Mouse (Mus musculus) left cerebral cortex, adult 9 months (tissue): ENCODE results near the gene Gm21970.

Experiments
- DNase-seq, 2 experiments: peaks; one replicate each; pipeline ENCODE4 v3.0.0; 2022; ENCODE audit warnings: low spot score in 2 of 2

The Gm21970 gene

GRCm38 (mm10) chr16:91391421-91391820 lies at the start of gene Gm21970:
Gene Gm21970 (plus strand): TSS chr16:91391721.
- no peak for DNase-seq

GRCm38 (mm10) chr16:91346491-91346890 lies 45.0 kb upstream of the Gm21970 start:
- DNase-seq = no peak

- no peak for DNase-seq
These were observed 43.8 kb upstream of the Gm21970 start for GRCm38 (mm10) chr16:91347491-91348263.

GRCm38 (mm10) chr16:91348264-91348565 lies 43.3 kb upstream of the Gm21970 start:
- no peak for DNase-seq

- DNase-seq = no peak
These were observed 42.8 kb upstream of the Gm21970 start for GRCm38 (mm10) chr16:91348588-91349330.

GRCm38 (mm10) chr16:91352084-91352562 lies 39.4 kb upstream of the Gm21970 start:
- peak; percentile 59 to 87 for DNase-seq

- DNase-seq = no peak
These were observed 38.8 kb upstream of the Gm21970 start for GRCm38 (mm10) chr16:91352749-91353148.

GRCm38 (mm10) chr16:91353177-91353576 lies 38.3 kb upstream of the Gm21970 start:
- DNase-seq = no peak

- no peak for DNase-seq
These were observed 37.9 kb upstream of the Gm21970 start for GRCm38 (mm10) chr16:91353638-91354037.

GRCm38 (mm10) chr16:91354599-91354998 lies 36.9 kb upstream of the Gm21970 start:
- no peak for DNase-seq

- DNase-seq = peak in 1 of 2 experiments; percentile 41
These were observed 36.4 kb upstream of the Gm21970 start for GRCm38 (mm10) chr16:91355160-91355559.

GRCm38 (mm10) chr16:91356760-91357525 lies 34.6 kb upstream of the Gm21970 start:
- DNase-seq = no peak

- DNase-seq = no peak
These were observed 34.0 kb upstream of the Gm21970 start for GRCm38 (mm10) chr16:91357526-91357900.

- DNase-seq = peak in 1 of 2 experiments; percentile 64
These were observed 33.0 kb upstream of the Gm21970 start for GRCm38 (mm10) chr16:91358555-91358954.

GRCm38 (mm10) chr16:91359531-91359930 lies 32.0 kb upstream of the Gm21970 start:
- DNase-seq = no peak

GRCm38 (mm10) chr16:91360162-91360561 lies 31.4 kb upstream of the Gm21970 start:
- no peak for DNase-seq

GRCm38 (mm10) chr16:91362006-91362405 lies 29.5 kb upstream of the Gm21970 start:
- no peak for DNase-seq

GRCm38 (mm10) chr16:91362616-91363272 lies 28.8 kb upstream of the Gm21970 start:
- no peak for DNase-seq

GRCm38 (mm10) chr16:91363483-91363882 lies 28.0 kb upstream of the Gm21970 start:
- DNase-seq = no peak

GRCm38 (mm10) chr16:91366567-91366966 lies 25.0 kb upstream of the Gm21970 start:
- DNase-seq = no peak

- no peak for DNase-seq
These were observed 24.5 kb upstream of the Gm21970 start for GRCm38 (mm10) chr16:91367066-91367465.
